Mouse (Mus musculus) lung, postnatal 4 days (tissue): Measurements from ENCODE around the gene Cntn5.
A peak's percentile ranks its signal among the peaks of the same experiment; 100 is the strongest.

ENCODE experiments used
- DNase-seq, 2 experiments: peaks; one replicate each; pipeline ENCODE4 v3.0.0; 2021

The Cntn5 gene

DNA sequence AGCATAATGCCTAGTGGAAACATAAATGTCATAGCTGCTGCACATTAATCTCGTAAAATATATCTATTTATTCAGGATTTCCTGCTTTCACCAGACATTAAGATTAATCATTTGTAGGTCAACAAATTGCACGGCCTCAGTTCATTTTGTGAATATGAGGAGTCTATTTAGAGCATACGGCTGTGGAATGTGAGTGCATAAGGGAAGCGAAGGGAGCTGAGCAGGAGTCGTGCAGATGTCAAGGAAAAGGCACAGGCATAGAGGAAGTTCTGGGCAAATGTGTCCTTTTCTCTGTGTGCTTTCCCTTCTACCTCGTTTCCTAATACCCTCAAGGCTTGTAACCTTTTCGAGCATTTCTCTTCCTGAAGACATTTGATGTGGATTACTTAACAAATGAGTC is 504.5 kb downstream of the Cntn5 start:
- DNase-seq = no peak

DNA sequence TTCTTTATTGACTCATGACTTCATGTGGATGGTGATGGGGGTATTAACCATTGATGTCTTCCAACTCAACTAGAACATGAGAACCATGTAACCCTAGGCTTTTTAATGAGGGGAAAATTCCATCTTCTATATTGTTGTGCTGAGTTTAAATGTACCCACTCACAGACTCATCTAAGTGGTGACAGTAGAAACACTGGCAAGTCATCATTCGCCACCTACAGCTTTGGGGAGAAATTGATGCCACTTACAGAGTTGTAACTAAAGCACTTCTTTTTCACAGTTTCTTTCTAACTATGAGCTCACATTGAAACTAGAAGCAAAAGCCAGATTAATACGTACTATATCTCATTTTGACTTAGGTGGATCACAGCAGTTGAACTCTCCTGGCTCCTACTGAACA is 514.7 kb downstream of the Cntn5 start:
- no peak for DNase-seq

GRCm38 (mm10) chr9:10384455-10384854 is 520.1 kb downstream of the Cntn5 start:
- DNase-seq = no peak

- no peak for DNase-seq
Observed at GRCm38 (mm10) chr9:10383140-10383539, 521.4 kb downstream of the Cntn5 start.

DNA sequence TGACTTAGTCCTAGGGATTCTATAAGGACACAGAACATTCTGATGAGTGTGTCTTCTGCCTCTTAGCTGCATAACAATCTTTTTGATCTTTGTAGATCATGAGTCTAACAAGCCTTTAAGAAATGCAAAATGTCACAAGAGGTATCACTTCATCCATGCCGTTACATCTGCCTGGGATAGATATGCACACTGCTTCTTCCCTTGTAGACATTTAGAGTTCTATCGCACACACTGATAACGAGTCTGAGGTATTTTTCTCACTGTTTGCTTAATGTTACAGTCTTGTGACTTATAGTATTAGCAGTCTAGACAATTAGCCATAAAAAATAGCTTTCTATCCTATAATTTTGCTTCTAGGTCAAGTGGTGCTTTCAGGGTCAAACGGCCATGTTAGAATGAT is 522.9 kb downstream of the Cntn5 start:
- DNase-seq = no peak

- DNase-seq = no peak
Observed at GRCm38 (mm10) chr9:10376261-10376660, 528.3 kb downstream of the Cntn5 start.

GRCm38 (mm10) chr9:10368971-10369370 is 535.6 kb downstream of the Cntn5 start:
- no peak for DNase-seq

DNA sequence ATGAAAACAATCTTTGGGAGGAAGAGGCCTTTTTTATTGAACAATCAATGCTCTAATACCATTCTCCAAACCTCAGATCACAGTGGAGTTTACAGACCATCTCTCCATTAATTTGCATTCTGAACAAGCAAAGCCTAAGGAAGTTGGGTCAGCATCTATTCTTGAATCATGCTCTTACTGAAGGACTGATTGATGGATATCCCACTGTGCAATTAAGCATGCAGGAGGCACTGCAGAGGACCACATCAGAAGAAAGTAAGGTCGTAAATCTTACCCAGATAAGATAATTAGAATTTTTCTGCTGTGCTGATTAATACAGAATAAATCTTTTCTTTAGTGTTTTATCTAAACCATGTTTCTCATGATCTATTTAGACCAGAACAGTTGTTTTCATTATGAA is 536.2 kb downstream of the Cntn5 start:
- DNase-seq = no peak

- no peak for DNase-seq
Observed at GRCm38 (mm10) chr9:10366246-10366955, 538.2 kb downstream of the Cntn5 start.

DNA sequence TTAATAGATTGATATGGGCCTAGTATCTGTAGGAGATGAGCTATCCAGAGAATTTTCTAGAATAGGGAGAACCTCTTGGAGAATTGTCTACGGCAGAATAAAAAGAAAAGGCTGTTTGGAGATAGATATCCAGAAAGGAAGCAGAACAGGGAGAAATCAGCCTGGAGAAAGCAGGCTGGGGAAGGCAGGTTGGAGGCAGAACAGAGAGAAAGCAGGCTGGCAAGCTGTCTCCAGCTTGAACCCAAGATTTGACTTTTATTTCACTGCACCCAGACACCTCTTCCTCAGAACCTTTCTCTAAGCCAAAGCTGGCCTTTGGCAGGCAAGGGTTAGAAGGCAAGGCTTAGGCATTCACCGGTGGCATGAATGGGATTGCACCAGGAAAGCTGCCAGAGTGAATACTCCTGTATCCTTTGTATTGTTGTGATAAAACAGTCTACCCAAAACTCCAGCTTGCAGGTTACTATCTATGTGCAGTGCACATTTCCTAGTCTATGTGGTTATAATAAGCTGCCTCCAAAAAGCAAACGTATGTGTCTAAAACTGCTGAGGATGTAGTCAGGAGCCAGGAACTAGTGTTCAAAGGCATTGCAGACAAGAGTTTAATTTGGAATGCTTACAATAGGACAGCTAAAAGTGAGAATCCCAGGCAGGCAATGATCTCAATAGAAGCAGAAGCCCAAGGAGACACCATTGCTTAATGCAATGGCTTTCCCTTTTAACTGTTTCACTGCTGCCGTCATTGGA is 553.5 kb downstream of the Cntn5 start:
- no peak for DNase-seq

DNA sequence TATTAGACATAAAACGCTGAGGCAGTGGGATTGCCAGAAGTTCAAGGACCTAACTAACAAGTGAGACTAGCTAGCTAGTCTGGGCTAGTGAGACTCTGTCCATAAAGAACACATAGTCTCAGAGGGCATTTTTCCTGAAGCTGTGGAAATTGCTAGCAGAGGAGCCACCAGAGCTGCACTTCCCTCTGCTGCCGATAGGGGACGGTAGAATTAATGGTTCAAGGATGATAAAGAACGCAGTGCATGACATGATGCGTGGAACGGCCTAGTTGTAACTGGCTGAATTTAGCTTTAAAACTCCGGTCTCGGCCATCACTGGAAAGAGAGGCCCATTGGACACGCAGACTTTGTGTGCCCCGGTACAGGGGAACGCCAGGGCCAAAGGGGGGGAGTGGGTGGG is 555.8 kb downstream of the Cntn5 start:
- no peak for DNase-seq

- DNase-seq = no peak
Observed at GRCm38 (mm10) chr9:10348222-10348621, 556.4 kb downstream of the Cntn5 start.

- no peak for DNase-seq
Observed at GRCm38 (mm10) chr9:10340751-10341150, 563.8 kb downstream of the Cntn5 start.

- DNase-seq = no peak
Observed at GRCm38 (mm10) chr9:10339716-10340115, 564.9 kb downstream of the Cntn5 start.

DNA sequence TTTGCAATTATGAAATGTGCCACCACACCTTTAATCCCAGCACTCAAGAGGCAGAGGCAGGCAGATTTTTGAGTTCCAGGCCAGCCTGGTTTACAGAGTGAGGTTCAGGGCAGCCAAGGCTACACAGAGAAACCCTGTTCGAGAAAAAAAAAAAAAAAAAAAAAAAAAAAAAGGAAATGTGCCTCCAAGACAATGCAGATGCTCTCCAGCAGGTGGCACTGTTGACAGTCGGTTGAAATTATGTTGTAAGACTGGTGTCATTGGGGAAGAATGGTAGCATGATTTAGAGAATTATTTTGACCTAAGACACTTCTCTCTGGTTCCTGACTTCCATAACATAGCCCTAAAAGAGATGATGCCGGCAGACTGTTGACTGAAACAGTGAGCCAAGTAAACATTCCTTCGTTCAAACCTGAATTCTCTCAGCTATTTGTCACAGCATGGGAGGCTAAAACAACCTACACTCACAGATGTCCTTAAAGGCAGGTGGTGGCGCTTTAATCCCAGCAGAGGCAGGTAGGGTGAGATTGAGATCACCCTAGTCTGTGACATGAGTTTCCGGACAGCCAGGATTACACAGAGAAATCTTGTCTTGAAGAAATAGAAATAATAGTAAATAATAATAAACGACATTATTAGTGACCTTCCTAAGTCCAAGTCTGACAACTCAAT is 579.7 kb downstream of the Cntn5 start:
- DNase-seq = peak in 1 of 2 experiments; percentile 9

GRCm38 (mm10) chr9:10269342-10269741 is 635.2 kb downstream of the Cntn5 start:
- DNase-seq = no peak

- no peak for DNase-seq
Observed at GRCm38 (mm10) chr9:10268836-10269235, 635.7 kb downstream of the Cntn5 start.

- no peak for DNase-seq
Observed at GRCm38 (mm10) chr9:10265616-10266015, 639.0 kb downstream of the Cntn5 start.

- DNase-seq = no peak
Observed at GRCm38 (mm10) chr9:10233364-10233763, 671.2 kb downstream of the Cntn5 start.

DNA sequence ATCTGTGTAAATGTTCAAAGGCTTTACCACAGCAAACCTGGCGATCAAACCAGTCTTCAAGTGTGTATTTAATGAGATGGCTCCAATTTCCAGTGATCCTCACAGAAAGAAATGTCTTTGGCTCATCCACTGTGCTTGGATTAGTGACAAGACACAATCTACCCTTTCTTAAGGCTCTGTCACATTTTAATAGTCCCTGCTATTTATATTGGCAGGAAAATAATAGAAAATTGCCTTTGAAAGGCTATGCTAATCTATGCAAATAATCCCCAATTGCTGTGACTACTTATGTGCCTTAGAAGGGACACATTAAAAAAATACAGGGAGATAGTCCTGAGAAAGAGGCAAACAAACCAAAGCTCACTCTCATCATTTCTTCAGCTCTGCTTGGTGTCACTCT is 672.5 kb downstream of the Cntn5 start:
- no peak for DNase-seq

GRCm38 (mm10) chr9:10230973-10231372 is 673.6 kb downstream of the Cntn5 start:
- DNase-seq = no peak

GRCm38 (mm10) chr9:10229716-10230115 is 674.9 kb downstream of the Cntn5 start:
- DNase-seq = no peak

DNA sequence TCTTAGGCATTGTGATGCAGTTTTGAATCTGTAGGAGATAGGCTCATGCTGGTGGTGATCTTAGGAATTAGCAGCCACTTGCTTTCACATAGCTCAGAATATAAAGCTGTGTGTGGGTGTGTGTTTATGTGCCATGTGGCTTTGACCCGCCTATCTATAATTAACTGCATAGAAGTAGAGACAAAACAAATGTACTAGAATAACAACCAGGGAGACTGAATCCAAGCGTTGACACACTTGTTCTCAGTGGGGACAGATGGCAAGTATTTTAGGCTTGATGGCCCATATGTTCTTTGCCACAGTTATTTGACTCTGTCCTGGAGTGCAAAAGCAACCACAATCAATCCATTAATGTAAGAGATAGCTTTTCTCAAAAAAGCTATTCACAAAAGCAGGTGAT is 678.6 kb downstream of the Cntn5 start:
- DNase-seq = no peak

- no peak for DNase-seq
Observed at GRCm38 (mm10) chr9:10186063-10186462, 718.5 kb downstream of the Cntn5 start.
